ENCODE assay signal across 9 mouse cellular contexts in the genomic region with DNA sequence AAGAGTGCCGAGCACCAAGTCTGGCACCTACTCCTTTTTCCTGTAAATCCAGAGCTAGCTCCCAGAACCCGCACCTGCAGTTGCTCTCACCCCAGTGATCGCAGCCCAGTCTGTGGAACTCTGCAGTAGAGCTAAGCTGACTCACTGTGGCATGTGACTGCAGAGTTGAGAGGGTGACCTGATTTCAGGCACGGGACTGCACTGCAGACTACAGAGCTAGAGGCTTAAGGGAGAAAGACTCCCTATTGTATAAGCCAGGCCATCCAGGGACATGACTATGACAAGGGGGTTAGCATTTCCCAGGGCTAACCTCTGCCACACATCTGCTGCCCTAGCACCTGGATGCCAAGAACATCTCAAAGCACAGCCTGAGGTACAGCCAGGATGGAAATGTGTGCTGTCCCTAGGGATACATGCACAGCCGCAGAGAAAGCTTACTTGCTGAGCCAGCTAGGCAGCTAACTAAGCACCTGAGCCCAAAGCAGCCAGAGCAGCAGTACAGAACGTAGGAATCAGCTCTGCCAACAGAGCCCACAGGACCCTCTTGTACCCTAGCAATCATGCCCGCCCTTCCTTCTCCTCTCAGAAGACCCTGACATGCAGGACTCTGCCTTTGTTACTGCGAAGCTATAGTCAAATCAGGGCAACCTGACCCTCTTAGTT.
DNase-seq lines count a peak whose midpoint lies in the region; ATAC-seq lines count a peak whose summit lies in the region.
"Had no signal": no experiment of that assay in that cellular context is flagged by ENCODE, and none has a peak within 500 bp of the region (broad histone marks: within the 10 kb centered on the region; RNA-seq: fewer than 3 reads in every experiment).

No protein-coding gene starts in this region.

- 77% methylated on average over 8 of the region's 8 CpGs for WGBS in embryonic facial prominence, embryonic 14.5 days
- 75% methylated on average over 8 of the region's 8 CpGs for WGBS in embryonic facial prominence, embryonic 10.5 days
- 79% methylated on average over 8 of the region's 8 CpGs for WGBS in forebrain, embryonic 11.5 days

- DNase-seq in embryonic facial prominence, embryonic 14.5 days (ENCODE audit: low spot score), result peak; percentile 30
- DNase-seq in embryonic facial prominence, embryonic 10.5 days (ENCODE audit: low spot score), result no peak
- DNase-seq in adrenal gland, adult 8-10 months, result peak; percentile 16
- peak; percentile 40 to 77 for DNase-seq in left cerebral cortex, adult 9 months (ENCODE audit: low spot score in 2 of 2)
- no peak for DNase-seq in forebrain, embryonic 11.5 days (ENCODE audit: low spot score)
- no peak for DNase-seq in T-cell, adult 2 months (ENCODE audit: low spot score)

- H3K4me1 ChIP-seq in embryonic facial prominence, embryonic 14.5 days (ENCODE audit: control insufficient read depth, insufficient read depth, low read length), result no peaks in the 10 kb centered on the region
- 0 out of 2 replicates have a peak, but pooled peaks cover 3% of the 10 kb centered on the region for H3K4me1 ChIP-seq in embryonic facial prominence, embryonic 10.5 days
- no peaks in the 10 kb centered on the region for H3K4me1 ChIP-seq in forebrain, embryonic 11.5 days (replicated peaks; ENCODE audit: control insufficient read depth, insufficient read depth, low read length)
- H3K4me1 ChIP-seq: limb, embryonic 15.5 days had no signal

- H3K9me3 ChIP-seq in embryonic facial prominence, embryonic 14.5 days (ENCODE audit: control insufficient read depth, low read length), result no peaks in the 10 kb centered on the region
- H3K9me3 ChIP-seq in embryonic facial prominence, embryonic 10.5 days, result no peaks in the 10 kb centered on the region
- H3K9me3 ChIP-seq in forebrain, embryonic 11.5 days (ENCODE audit: control insufficient read depth, low read length), result no peaks in the 10 kb centered on the region
- H3K9me3 ChIP-seq: limb, embryonic 15.5 days had no signal

- H3K27me3 ChIP-seq in embryonic facial prominence, embryonic 14.5 days (replicated peaks; ENCODE audit: control insufficient read depth, insufficient read depth, low read length), result no peaks in the 10 kb centered on the region
- H3K27me3 ChIP-seq in embryonic facial prominence, embryonic 10.5 days (replicated peaks; ENCODE audit: low read depth, poor library complexity, severe bottlenecking), result no peaks in the 10 kb centered on the region
- no peaks in the 10 kb centered on the region for H3K27me3 ChIP-seq in forebrain, embryonic 11.5 days (ENCODE audit: control insufficient read depth, insufficient read depth, low read length)
- H3K27me3 ChIP-seq: limb, embryonic 15.5 days had no signal

- peak; percentile 72 for ATAC-seq in embryonic facial prominence, embryonic 14.5 days (ENCODE audit: low read depth)
- peak; percentile 97 for ATAC-seq in frontal cortex, adult (ENCODE audit: low TSS enrichment)
- ATAC-seq in granulocyte monocyte progenitor cell, adult 5-6 weeks (replicated peaks; ENCODE audit: poor library complexity, severe bottlenecking), result no peak
- ATAC-seq in forebrain, embryonic 11.5 days (replicated peaks; ENCODE audit: low FRiP score), result no peak

- H3K27ac ChIP-seq in embryonic facial prominence, embryonic 14.5 days (replicated peaks; ENCODE audit: low read depth, low read length), result no peak overlapping the region
- H3K27ac ChIP-seq in embryonic facial prominence, embryonic 10.5 days (replicated peaks), result no peak overlapping the region
- no peak overlapping the region for H3K27ac ChIP-seq in forebrain, embryonic 11.5 days (ENCODE audit: low read depth, low read length)
- H3K27ac ChIP-seq: limb, embryonic 15.5 days had no signal

- no peak overlapping the region for H3K9ac ChIP-seq in embryonic facial prominence, embryonic 14.5 days (ENCODE audit: low read depth, low read length)
- no peak overlapping the region for H3K9ac ChIP-seq in forebrain, embryonic 11.5 days (ENCODE audit: low read length)
- H3K9ac ChIP-seq: limb, embryonic 15.5 days had no signal

- no peaks in the 10 kb centered on the region for H3K36me3 ChIP-seq in embryonic facial prominence, embryonic 14.5 days (ENCODE audit: control insufficient read depth, insufficient read depth, low read length)
- H3K36me3 ChIP-seq in embryonic facial prominence, embryonic 10.5 days (replicated peaks), result no peaks in the 10 kb centered on the region
- no peaks in the 10 kb centered on the region for H3K36me3 ChIP-seq in forebrain, embryonic 11.5 days (ENCODE audit: control insufficient read depth, insufficient read depth, low read length)
- H3K36me3 ChIP-seq: limb, embryonic 15.5 days had no signal

- no peak overlapping the region for H3K4me3 ChIP-seq in embryonic facial prominence, embryonic 14.5 days (ENCODE audit: low read depth, low read length)
- H3K4me3 ChIP-seq in embryonic facial prominence, embryonic 10.5 days, result no peak overlapping the region
- H3K4me3 ChIP-seq in forebrain, embryonic 11.5 days (ENCODE audit: low read depth, low read length), result no peak overlapping the region
- H3K4me3 ChIP-seq: limb, embryonic 15.5 days had no signal

- no peak overlapping the region for H3K4me2 ChIP-seq in embryonic facial prominence, embryonic 14.5 days (ENCODE audit: low read depth, low read length)
- no peak overlapping the region for H3K4me2 ChIP-seq in forebrain, embryonic 11.5 days (ENCODE audit: low read depth, low read length, severe bottlenecking)
- H3K4me2 ChIP-seq: limb, embryonic 15.5 days had no signal

Comparison
In these comparisons a context has a peak if more than half of its experiments do, and no peak if none do; other contexts are left out.
1. DNase-seq: peak in embryonic facial prominence, embryonic 14.5 days (single experiment), adrenal gland, adult 8-10 months (single experiment) and left cerebral cortex, adult 9 months (2 of 2); none in embryonic facial prominence, embryonic 10.5 days (single experiment), forebrain, embryonic 11.5 days (single experiment) and T-cell, adult 2 months (single experiment).
2. ATAC-seq: peak in embryonic facial prominence, embryonic 14.5 days (single experiment) and frontal cortex, adult (single experiment); none in granulocyte monocyte progenitor cell, adult 5-6 weeks (single experiment) and forebrain, embryonic 11.5 days (single experiment).